Mouse (Mus musculus): Measurements from ENCODE around the gene Tmem251. TPM values are rescaled to one million over a fixed set of nuclear protein-coding genes. Genes with fewer than 3 reads are reported as not detected.

Tmem251 gene
- polyA plus RNA-seq, 1 experiment = 8.0 TPM

DNA sequence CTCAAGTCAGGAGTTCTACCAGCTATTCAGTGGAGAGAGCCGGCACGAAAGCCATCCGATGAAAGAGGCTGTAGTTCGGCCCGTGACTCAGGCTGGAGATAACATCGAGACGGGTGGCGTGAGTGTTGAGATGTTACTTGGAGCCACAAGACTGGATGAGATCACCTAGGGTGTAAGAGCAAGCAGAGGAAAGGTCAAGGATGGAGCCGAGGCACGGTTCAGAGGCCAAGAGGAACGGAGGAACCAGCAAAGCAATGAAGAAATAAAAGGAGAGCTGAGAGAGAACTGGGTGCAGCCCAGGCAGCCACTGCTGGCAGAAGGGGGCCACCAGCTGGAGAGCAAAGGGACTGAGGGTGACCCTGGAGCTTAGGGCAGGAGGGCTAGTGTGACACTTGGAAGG lies 35.3 kb upstream of the Tmem251 start:
- Histone ChIP-seq H3K4me1 (ENCODE audit: control insufficient read depth, insufficient read depth, low read length) (peaks cover 6% of the 10 kb centered on the region), H3K4me3 (ENCODE audit: insufficient read depth, low read length) (no peak overlapping the region), H3K27ac (ENCODE audit: insufficient read depth, low read depth, low read length) (no peak overlapping the region)
- no peak for TF ChIP-seq POLR2A (IDR thresholded peaks at IDR 0.05; ENCODE audit: borderline replicate concordance, low read depth, low read length)
- no peak for TF ChIP-seq CTCF (IDR thresholded peaks at IDR 0.05; ENCODE audit: low read depth, low read length)

DNA sequence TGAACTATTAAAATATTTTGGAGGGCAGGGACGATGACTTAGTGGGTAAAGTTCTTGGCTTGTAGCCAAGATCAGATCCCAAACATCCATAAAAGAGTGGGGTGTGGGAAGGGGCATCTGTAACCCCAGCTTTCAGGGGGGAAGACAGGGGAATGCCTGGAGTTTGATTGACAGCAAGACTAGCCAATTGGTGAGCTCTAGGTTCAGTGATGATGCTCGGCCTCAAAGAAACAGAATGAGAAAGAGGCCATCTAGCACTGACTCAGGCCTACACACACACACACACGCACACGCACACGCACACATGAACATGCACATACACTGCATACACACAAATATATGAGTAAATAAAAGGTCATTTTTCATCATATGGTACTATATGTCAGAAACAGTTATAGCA lies 33.7 kb upstream of the Tmem251 start:
- Histone ChIP-seq H3K4me3 (ENCODE audit: insufficient read depth, low read length) (no peak overlapping the region), H3K4me1 (ENCODE audit: control insufficient read depth, insufficient read depth, low read length) (peaks cover 2% of the 10 kb centered on the region; the same call in 1 of the 2 replicates), H3K27ac (ENCODE audit: insufficient read depth, low read depth, low read length) (no peak overlapping the region)
- TF ChIP-seq CTCF (IDR thresholded peaks at IDR 0.05; ENCODE audit: low read depth, low read length) = no peak
- no peak for TF ChIP-seq POLR2A (IDR thresholded peaks at IDR 0.05; ENCODE audit: borderline replicate concordance, low read depth, low read length)

DNA sequence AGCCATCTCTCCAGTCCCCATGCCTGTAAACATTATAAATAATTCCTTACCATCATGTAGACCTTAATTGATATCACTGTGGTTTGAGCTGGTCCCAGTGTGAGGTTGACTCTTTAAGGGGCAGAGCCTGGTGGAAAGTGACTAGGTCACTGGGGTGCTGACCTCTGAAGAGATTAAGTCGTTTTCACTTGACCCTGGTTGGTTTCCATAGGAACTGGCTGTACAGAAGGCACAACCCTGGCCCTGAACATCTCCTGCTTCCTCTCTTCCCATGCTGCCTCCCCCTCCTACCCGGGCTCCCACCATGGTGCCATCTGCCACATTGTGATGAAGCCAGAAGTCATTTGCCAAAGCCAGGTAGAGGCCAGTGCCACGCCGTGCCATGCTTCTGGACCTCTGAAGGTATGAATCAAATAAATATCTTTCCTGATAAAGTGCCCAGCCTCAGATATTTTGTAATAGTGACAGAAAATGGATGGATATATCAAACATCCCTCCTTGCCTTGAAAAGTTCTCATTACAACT lies 32.6 kb upstream of the Tmem251 start:
- H3K4me1 ChIP-seq (ENCODE audit: control insufficient read depth, insufficient read depth, low read length) = peaks cover 1% of the 10 kb centered on the region; the same call in 1 of the 2 replicates
- no peak for TF ChIP-seq CTCF (IDR thresholded peaks at IDR 0.05; ENCODE audit: low read depth, low read length)
- TF ChIP-seq POLR2A (IDR thresholded peaks at IDR 0.05; ENCODE audit: borderline replicate concordance, low read depth, low read length) = no peak
- no peak overlapping the region for H3K4me3 ChIP-seq (ENCODE audit: insufficient read depth, low read length)
- H3K27ac ChIP-seq (ENCODE audit: insufficient read depth, low read depth, low read length) = no peak overlapping the region

DNA sequence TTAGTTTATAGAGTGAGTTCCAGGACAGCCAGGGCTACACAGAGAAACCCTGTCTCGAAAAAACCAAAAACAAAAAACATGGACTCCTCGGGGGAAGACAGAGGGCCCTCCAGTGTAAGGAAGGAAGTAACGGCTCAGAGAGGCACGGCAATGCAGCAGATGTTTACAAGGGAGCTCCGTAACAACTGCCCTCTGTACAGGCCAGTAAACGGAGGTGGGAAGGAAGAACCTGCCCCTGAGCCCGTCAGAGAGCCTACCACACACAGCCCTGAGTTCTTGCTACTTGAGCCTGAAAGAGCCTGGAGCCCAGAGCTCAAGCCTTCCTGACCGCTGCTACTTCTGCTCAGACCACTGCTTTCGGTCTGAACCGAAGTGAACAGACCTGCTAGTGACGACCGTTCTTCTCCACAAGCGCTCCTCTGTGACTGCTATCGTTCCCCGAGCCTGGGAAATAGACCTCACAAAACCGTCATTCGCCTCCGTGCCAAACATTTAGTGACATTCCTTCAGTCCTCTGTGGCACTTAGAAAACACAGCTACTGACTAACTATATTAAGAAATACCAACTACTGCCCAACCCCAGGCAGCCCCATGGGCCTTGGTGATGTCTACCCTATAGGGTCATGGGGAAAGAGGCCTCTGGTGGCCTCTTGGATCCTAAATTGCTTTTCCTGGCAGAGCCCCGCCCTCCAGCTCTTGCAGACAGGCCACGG lies 30.3 kb upstream of the Tmem251 start:
- TF ChIP-seq CTCF (IDR thresholded peaks at IDR 0.05; ENCODE audit: low read depth, low read length) (no peak), POLR2A (IDR thresholded peaks at IDR 0.05; ENCODE audit: borderline replicate concordance, low read depth, low read length) (no peak)
- Histone ChIP-seq H3K27ac (ENCODE audit: insufficient read depth, low read depth, low read length) (no peak overlapping the region), H3K4me1 (ENCODE audit: control insufficient read depth, insufficient read depth, low read length) (no peaks in the 10 kb centered on the region), H3K4me3 (ENCODE audit: insufficient read depth, low read length) (no peak overlapping the region)

DNA sequence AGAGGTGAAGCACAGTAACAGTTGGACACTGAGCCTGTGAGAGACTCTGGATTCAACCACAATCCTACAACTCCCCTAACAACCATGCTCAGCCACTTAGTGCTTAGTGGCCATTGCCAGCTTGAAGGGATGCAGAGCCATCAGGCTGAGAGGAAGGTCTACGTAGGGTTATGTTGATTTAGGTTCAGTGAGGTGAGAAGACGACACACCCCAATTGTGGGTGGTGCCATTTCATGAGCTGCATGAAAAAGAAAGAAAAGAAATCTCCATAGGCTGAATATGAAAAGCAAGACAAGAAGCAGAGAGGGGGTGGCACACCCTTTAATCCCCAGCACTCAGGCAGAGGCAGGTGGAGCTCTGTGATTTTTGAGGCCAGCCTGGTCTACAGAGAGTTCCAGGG lies 29.4 kb upstream of the Tmem251 start:
- Histone ChIP-seq H3K27ac (ENCODE audit: insufficient read depth, low read depth, low read length) (no peak overlapping the region), H3K4me3 (ENCODE audit: insufficient read depth, low read length) (no peak overlapping the region), H3K4me1 (ENCODE audit: control insufficient read depth, insufficient read depth, low read length) (no peaks in the 10 kb centered on the region)
- no peak for TF ChIP-seq POLR2A (IDR thresholded peaks at IDR 0.05; ENCODE audit: borderline replicate concordance, low read depth, low read length)

DNA sequence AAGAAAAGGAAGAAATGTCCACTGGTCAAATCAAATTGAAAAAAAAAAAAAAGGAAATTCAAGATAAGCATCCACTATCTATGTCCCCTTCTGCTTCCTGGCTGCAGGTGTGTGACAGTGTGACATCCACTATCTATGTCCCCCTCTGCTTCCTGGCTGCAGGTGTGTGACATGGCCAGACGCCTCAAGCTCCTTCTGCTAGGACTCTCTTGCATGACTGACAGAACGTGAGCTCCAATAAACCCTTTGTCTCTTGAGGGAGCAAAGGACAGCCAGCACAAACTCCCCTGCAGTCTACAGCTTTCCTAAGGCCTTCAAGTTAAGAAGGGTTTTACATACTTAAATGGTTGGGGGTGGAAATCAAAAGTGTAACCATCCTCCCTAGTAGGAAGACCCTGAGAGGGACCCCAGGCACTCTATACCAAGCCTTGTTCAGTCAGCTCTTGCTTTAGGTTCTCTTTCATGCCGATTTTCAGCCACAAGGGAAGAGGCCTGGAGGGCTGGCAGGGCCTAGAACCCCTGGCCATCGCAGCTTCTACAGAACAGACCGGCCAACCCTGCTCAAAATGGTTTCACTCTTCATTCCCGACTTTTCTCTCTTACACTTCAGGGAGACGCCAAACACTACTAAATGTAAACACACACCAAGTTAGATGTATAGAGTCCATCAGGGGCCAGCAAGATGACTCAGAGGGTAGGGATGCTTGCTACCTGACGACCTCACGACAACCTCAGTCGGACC lies 28.7 kb upstream of the Tmem251 start:
- no peaks in the 10 kb centered on the region for H3K4me1 ChIP-seq (ENCODE audit: control insufficient read depth, insufficient read depth, low read length)
- H3K4me3 ChIP-seq (ENCODE audit: insufficient read depth, low read length) = no peak overlapping the region
- no peak overlapping the region for H3K27ac ChIP-seq (ENCODE audit: insufficient read depth, low read depth, low read length)
- TF ChIP-seq POLR2A (IDR thresholded peaks at IDR 0.05; ENCODE audit: borderline replicate concordance, low read depth, low read length) (no peak), CTCF (IDR thresholded peaks at IDR 0.05; ENCODE audit: low read depth, low read length) (no peak)

DNA sequence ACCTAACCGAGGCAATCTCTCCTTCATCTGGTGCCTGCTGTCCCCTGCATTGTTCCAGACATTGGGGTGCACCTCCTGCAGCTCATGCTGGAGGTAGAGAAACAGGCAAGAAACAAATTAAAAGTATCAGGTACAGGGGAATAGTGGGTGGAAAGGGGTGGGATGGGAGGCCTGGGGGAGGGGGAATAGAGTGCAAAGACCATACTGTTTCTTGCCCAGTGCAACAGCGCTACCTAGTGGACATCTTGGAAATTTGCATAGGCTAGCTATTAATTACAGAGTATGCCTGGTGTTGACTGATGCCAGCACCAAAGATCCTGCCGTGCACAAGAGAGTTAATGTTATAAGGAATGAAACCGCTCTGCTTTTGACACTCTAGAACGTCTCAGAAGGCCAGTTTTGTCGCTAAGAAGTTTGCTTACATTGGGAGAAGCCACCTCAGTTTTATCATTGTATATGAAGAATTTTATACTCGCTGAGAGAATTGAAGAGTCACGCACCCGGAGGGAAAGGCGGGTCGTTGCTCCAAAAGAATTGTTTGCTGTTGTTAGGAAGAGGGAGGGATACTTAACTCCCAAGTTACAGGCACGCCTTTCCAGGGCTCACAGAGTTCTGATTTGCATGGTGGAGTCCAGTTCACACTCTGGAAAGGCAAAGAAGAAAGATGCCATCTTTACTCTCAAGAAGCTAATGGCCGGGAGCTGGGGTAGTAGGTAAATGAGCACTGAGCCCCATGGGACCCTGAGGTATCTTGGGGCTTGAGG lies 23.8 kb upstream of the Tmem251 start:
- Histone ChIP-seq H3K4me3 (ENCODE audit: insufficient read depth, low read length) (no peak overlapping the region), H3K4me1 (ENCODE audit: control insufficient read depth, insufficient read depth, low read length) (peaks cover 16% of the 10 kb centered on the region), H3K27ac (ENCODE audit: insufficient read depth, low read depth, low read length) (no peak overlapping the region)
- TF ChIP-seq CTCF (IDR thresholded peaks at IDR 0.05; ENCODE audit: low read depth, low read length) = peak; percentile 96
- TF ChIP-seq POLR2A (IDR thresholded peaks at IDR 0.05; ENCODE audit: borderline replicate concordance, low read depth, low read length) = no peak

DNA sequence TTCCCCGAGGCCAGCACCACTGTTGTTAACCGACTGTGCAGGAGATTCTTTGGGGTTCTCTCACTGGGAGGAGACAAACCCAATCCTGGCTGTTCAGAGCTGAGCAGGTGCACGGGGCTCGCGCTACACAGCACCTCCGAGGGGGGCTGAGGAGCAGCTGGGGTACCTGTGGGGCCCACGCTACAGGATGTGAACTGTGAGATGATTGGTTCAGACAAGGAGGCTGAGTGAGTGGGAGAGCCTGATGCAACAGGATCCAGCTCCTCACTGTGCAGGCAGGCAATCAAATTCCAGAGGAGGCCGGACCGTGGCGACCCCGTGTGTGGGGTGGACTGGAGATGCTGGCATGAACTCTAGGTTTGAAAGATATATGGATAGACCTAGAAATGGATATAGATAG lies 21.1 kb upstream of the Tmem251 start:
- Histone ChIP-seq H3K4me1 (ENCODE audit: control insufficient read depth, insufficient read depth, low read length) (peaks cover 18% of the 10 kb centered on the region), H3K27ac (ENCODE audit: insufficient read depth, low read depth, low read length) (no peak overlapping the region), H3K4me3 (ENCODE audit: insufficient read depth, low read length) (no peak overlapping the region)
- no peak for TF ChIP-seq POLR2A (IDR thresholded peaks at IDR 0.05; ENCODE audit: borderline replicate concordance, low read depth, low read length)
- TF ChIP-seq CTCF (IDR thresholded peaks at IDR 0.05; ENCODE audit: low read depth, low read length) = no peak

DNA sequence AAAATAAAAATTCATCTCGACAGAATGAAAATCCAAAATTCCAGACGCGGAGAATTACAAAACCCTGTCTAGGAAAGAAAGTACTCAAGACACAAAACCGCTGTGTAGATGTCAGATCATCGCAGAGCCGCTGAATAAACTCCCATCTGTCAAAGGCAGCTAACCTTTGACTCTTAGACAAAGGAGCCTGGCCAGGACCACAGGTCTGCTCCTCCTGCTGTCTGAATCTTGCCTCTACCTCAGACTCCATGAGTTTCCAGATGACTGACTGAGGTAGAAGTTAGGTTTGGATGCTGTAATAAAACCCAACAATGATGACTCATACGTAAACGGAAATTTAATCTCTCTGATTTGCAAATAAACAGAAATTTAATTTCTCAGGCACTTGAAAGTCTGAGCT lies 20.6 kb upstream of the Tmem251 start:
- TF ChIP-seq POLR2A (IDR thresholded peaks at IDR 0.05; ENCODE audit: borderline replicate concordance, low read depth, low read length) (no peak), CTCF (IDR thresholded peaks at IDR 0.05; ENCODE audit: low read depth, low read length) (no peak)
- Histone ChIP-seq H3K27ac (ENCODE audit: insufficient read depth, low read depth, low read length) (no peak overlapping the region), H3K4me3 (ENCODE audit: insufficient read depth, low read length) (no peak overlapping the region), H3K4me1 (ENCODE audit: control insufficient read depth, insufficient read depth, low read length) (peaks cover 18% of the 10 kb centered on the region)

All from bone marrow macrophage, adult 2 months (primary cell).